Mouse (Mus musculus) megakaryocyte, embryonic 14.5 days (primary cell): ENCODE measurements around the gene Myo3a.

ENCODE experiments used
- FLI1 ChIP-seq: IDR thresholded peaks from 2 replicates; pipeline ENCODE4 v1.6.1; 2012; ENCODE audit warnings: low read length, inconsistent platforms, mixed read lengths
- GATA1 ChIP-seq: IDR thresholded peaks from 3 replicates; pipeline ENCODE4 v1.6.1; 2012; ENCODE audit warnings: mixed read lengths, low read length, inconsistent platforms, borderline replicate concordance

- TF ChIP-seq GATA1 (no peak), FLI1 (no peak)
Measured at GRCm38 (mm10) chr2:22255600-22255999, 28.3 kb downstream of the Myo3a start.
